Mouse (Mus musculus) left cerebral cortex, postnatal 36 days (tissue): ENCODE data around the gene Ppp1r37. TPM values are rescaled to one million over a fixed set of nuclear protein-coding genes. Genes with fewer than 3 reads are reported as not detected.
"Not testable (repeated sequence)": the region's sequence is repeated elsewhere in the genome, so short reads cannot be mapped to it uniquely, and the experiment has no call there.

Experiments used
- DNase-seq, 2 experiments: peaks; one replicate each; pipeline ENCODE4 v3.0.0; 2021 to 2022; ENCODE audit warnings: low spot score in 2 of 2, mixed read lengths in 1 of 2
- intact Hi-C: fragments of 180-260 bp; cut with DNase I; formaldehyde crosslinking; loops from one replicate; pipeline ENCODE4 v1.15.1; 2025
- total RNA-seq, 2 experiments: library from RNA; stranded (reverse); gene quantifications; 2 replicates each; pipeline ENCODE4 v1.2.3; 2021

The Ppp1r37 gene
- total RNA-seq, 2 experiments from 2014 or later, result 135 to 140 TPM

DNA sequence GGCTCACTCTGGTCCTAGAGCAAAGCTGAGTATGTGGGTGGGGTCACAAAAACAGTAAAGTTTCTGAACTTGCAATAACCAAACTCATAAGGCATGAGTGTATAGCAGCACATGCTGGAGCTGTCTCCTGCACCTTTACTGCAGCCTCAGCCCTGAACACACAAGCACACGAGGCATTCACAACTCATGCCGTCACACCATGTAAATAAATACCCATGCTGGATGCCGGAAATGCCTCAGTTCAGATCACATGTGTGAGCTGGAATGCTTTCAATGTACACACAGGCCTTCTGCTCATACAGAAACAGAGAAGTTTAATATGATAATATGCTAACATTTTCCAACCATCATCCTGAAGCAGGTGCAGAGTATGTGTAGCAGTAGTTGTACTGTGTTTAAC is 16.9 kb downstream of the Ppp1r37 start:
- no peak for DNase-seq
- intact Hi-C loops, result no loop called here

DNA sequence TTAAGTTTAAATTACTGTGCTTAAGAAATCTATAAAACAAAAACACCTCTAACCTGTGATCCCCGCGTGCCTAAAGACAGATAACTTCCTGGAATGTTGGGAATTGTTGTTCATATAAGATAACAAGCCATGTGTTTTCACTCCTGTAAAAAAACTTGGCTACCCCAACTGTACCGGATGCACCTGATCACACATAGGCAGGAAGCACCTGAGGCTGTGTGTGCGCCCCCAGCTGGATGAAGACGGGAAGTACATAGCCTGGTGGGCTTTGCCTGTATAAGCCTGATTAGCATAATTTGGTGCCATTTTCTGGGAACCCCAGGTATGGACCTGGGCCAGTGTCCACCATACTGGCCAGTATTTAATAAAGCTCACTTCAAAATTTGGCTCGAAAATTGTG is 19.3 kb downstream of the Ppp1r37 start:
- intact Hi-C loops, result no loop called here
- no peak for DNase-seq

DNA sequence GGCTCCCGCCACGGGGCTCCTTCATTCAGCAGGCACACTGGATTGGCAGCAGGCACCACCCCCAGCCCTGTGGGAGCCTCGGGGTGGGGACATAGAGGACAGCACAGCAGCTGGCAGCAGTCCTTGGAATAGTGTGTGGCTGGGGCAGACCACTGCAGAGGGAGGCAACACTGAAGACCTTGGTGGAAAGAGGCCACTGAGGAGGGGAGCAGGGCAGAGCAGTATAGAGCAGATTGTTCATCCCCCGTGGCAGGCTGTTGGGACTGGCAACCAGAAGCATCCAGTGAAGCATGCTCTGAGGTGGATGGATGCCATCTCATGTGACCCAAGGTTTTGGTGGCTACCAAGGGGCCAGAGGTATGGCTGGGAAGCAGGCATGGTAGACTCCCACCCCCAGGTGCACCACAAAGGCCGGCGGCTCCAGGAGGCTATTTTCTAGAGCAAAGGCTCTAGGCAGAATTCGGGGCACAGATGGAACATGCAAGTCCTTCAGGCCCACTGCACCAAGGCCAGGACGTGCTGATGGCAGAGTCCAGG is 20.7 kb downstream of the Ppp1r37 start:
- intact Hi-C loops, result no loop called here
- no peak for DNase-seq

GRCm38 (mm10) chr7:19541681-19542154 is 21.2 kb downstream of the Ppp1r37 start:
- DNase-seq, result no peak
- intact Hi-C loops, result no loop called here

DNA sequence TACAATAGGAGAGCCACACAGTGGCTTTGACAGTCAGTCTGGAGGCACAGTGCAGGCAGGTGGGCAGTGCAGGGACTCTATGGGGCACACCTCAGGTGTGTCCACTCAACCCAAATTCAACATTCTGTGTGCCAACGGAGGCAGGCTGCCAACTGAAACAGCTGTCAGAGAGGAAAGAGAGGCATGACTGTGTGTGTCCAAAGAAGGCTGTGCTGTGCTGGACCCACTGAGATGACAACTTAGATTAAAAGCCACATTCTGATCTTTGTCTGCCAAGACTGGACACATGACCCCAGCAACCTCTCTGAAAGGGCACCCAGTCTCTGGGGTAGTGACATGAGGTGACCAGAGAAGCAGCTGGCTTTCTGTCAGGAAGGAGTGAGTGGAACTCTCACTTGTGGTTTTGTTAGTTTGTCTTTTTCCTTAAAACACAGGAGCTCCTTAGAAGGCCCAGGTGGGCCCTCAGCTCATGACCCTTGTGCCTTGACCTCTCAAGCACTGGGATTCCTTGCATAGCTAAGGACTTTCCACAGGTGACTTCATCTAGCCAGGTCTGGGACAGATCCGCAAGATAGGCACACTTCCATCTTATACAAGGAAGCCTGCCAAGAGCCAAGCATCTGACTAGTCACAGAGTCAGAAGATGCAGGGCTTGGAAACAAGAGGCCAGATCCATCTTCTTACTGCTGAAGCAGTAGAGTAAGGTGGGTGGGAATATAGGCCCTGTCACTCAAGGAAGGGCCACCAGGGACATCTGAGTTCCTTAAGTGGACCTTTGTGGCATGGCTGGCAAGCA is 21.9 kb downstream of the Ppp1r37 start:
- intact Hi-C loops, result no loop called here
- DNase-seq, result no peak

GRCm38 (mm10) chr7:19534676-19535075 is 28.2 kb downstream of the Ppp1r37 start:
- no peak for DNase-seq
- intact Hi-C loops, result no loop called here

GRCm38 (mm10) chr7:19532240-19532639 is 30.6 kb downstream of the Ppp1r37 start:
- intact Hi-C loops, result no loop called here
- DNase-seq, result no peak

- DNase-seq, result no peak
- intact Hi-C loops, result no loop called here
Measured at GRCm38 (mm10) chr7:19531077-19531476, 31.8 kb downstream of the Ppp1r37 start.

GRCm38 (mm10) chr7:19525105-19525481 is 37.8 kb downstream of the Ppp1r37 start:
- intact Hi-C loops, result no loop called here

GRCm38 (mm10) chr7:19524420-19525104 is 38.3 kb downstream of the Ppp1r37 start:
- intact Hi-C loops, result loop anchor here (5.0 kb wide), 1 partner anchor 38 kb away; the partner anchor contains the start of gene Ppp1r37
- DNase-seq, result no peak

More at GRCm38 (mm10) chr7:19525105-19525481, 37.8 kb downstream of the Ppp1r37 start:
- DNase-seq, result no peak

DNA sequence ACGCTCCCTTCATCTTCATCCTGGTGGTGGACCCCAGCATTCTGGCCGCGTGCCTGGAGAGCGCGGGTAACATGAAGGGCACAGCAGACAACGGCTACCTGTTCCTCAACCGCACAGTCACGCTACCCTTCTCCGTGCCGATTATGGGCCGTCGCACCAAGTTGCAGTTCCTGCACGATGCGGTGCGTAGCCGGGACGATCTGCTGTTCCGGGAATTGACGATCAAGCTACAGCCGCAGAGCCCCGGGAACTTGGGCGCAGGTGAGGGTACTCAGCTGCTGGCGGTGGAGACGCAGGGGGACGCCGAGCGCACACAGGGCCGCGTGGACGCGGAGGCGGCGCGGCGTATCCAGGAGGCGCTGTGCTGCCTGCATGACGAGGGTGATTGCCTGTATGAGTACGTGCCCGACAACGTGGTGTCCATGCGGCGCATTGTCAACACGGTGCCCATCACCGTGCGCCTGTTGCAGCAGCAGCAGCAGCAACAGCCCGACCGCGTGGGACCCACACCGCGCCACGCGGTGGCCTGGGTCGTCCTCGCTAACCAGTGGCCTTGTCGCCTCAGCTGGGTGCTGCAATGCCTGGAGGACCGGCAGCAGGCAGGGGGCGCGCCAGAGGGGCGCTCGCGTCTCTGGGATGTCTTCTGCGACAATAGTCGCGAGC is 39.0 kb downstream of the Ppp1r37 start:
- intact Hi-C loops, result loop anchor here (5.0 kb wide), 1 partner anchor 38 kb away; the partner anchor contains the start of gene Ppp1r37
- DNase-seq, result peak; percentile 60 to 62

DNA sequence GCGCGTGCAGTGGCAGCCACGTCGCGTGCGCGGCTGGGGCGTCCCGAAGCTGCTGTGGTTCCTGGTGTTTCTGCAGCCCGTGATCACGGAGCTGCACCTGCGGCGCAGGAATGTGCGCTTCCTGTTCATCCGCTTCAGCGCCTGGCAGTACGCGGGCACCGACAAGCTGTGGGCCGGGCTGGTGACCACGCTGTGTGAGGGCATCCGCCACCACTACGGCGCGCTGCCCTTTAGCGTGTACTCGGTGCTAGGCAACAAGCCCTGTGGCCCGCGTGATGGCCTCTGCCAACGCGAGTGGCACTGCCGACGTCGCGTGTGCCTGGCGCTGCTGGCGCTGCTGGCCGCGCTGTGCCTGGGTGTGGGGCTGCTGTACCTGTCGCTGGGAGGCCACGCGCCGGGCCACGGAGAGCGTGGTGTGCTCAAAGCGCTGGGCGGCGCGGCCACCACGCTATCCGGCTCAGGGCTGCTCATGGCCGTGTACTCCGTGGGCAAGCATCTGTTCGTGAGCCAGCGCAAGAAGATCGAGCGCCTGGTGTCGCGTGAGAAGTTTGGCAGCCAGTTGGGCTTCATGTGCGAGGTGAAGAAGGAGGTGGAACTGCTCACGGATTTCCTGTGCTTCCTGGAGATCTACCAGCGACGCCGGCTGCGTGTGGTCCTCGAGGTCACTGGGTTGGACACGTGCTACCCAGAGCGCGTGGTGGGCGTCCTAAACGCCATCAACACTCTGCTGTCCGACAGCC is 39.7 kb downstream of the Ppp1r37 start:
- peak in 1 of 2 experiments; percentile 32 for DNase-seq
- intact Hi-C loops, result loop anchor here (5.0 kb wide), 1 partner anchor 39 kb away; the partner anchor contains the start of gene Ppp1r37

DNA sequence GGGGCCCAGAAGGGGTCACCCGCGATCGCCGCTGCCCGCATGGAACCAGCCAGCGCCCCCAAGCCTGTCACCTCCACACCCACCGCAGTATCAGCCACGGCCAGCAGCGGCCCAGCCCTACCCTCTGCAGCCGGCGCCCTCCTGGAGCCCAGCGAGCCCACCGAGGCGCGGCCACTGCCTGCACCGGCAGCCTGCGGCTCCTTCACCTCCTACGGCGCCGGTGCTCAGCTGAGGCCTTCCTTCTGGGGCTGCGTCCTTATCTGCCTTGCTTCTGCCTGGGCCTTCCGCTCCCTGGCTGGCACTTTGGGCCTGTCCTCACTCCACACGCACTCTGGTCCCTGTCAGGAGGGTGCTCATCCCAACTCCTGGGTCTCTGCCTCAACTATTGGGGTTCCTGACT is 42.8 kb downstream of the Ppp1r37 start:
- intact Hi-C loops, result loop anchor here (5.0 kb wide), 1 partner anchor 42 kb away; the partner anchor contains the start of gene Ppp1r37
- DNase-seq, result no peak

- intact Hi-C loops, result no loop called here
- no peak for DNase-seq
Measured at GRCm38 (mm10) chr7:19517652-19518365, 45.1 kb downstream of the Ppp1r37 start, which contains the start of gene Nkpd1. TSS of gene Nkpd1 (plus strand) at chr7:19517838.

DNA sequence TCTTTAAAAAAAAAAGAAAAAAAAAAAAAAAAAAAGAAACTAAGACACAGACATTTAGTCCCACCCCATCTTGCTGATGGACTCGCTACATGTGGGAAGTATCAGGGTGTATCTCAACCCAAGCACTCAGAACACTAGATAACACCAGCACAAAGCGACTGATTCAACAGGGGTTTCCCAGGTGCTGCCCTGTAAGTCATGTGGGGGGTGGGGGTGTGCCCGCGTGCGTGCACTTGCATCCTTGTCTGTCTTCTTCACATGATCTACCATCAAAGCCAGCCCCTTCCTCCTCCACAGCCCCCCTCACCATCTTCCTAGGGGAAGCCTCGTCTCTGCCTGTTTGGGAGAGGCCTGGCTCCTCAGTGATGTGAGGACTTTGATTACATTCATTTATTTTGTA is 50.5 kb downstream of the Ppp1r37 start:
- intact Hi-C loops, result no loop called here

DNA sequence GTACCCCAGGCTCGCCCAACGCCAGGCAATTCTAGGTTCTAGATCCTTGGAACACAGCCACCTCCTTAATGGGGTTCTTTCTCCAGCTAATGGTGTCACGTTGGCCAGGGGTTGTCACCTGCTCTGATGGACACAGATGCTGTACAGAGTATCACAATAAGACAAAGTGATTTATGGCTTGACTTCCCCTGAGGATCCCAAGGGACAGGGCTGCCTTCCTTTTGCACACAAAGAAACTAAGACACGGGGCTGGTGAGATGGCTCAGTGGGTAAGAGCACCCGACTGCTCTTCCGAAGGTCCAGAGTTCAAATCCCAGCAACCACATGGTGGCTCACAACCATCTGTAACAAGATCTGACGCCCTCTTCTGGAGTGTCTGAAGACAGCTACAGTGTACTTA is 50.9 kb downstream of the Ppp1r37 start:
- DNase-seq, intact Hi-C loops: not testable (repeated sequence)

More for the DNA sequence above, 50.5 kb downstream of the Ppp1r37 start:
- DNase-seq, result no peak

DNA sequence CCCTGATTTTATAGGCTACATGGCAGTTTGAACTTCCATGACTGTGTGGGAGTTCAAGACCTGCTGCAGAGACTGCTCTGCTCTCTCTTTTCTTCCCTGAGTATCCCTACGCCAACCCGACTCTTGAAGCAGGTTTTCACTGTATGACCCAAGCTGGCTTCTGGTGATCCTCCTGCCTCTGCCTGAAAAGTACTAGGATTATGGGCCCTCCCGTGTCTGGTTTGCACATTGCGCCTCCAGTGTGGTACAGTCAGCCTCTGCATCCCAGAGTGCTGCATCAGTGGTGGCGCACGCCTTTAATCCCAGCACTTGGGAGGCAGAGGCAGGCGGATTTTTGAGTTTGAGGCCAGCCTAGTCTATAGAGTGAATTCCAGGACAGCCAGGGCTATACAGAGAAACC is 53.1 kb downstream of the Ppp1r37 start:
- intact Hi-C loops, result loop anchor here (5.0 kb wide), 2 partner anchors 52 to 53 kb away; partner anchors contain the start of genes Mark4 and Ppp1r37
- no peak for DNase-seq

DNA sequence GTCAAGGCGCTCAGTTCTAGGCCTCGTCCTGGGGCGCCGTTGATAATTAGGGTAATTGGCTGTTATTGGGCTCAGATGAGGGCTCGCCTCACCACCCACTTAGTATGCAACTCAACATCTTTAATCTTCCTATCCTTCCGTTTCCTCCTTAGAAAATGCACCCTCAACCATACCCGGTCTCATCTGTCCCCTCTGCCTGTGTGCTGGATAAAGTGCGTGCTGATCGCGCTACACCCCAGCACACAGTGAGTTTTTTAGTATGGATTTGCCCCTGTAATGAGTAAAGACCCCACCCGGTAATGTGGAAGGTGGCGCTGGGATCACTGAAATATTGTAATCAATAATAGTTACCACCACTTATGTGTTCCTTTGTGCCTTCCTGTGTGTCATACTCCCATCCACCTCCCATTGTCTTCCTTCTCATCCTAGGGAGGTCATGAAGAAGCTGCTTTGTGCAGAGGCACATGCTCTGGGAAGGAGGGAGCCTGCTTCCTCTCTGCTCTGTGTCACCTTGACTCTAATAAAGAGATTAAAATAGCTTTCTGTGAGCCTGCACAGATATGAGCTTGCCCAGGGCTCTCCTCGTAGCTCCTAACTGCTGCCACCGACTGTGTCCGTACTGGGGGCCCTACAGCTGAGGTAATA is 53.8 kb downstream of the Ppp1r37 start:
- intact Hi-C loops, result loop anchor here (5.0 kb wide), 2 partner anchors 52 to 53 kb away; partner anchors contain the start of genes Mark4 and Ppp1r37
- no peak for DNase-seq
